8 mouse cellular contexts compared by ENCODE assay signal in the genomic region with DNA sequence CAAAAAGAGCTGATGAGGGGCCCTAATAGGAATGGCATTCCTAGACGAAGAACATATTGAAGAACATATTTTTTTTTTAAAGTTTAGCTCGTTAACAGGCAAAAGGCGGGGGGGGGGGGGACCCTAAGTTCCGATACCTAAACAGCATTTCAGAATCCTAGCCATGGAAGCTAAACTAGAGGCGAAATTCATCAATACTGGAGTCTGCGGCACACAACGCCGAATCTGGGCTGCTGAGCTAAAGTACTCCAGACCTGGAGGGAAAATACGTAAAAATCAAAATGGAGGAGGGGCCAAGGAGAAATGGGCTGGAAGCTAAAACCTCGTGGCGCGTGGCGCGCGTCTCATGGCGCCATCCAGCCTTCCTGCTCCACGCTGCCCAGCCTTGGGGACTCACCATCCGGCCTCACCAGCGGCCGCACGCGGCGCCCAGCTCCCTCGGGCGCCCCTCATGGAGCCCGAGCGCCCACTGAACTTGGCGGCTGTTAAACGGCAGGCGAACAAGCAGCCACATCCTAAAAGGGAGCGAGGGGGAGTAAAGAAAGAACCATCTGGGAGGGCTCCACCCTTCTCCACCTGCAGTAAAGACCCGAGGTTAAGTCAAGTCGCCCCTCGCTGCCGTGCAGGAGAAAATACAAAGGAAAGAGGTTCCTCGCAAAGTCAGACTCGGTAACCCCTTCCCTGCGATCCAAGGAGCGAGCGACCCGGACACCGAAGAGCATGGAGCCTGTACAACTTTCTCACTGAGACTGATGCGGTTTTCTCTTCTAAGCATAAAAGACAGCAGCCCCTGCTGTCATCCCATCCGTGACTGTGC. TPM values are rescaled to one million over a fixed set of nuclear protein-coding genes. Genes with fewer than 3 reads are reported as not detected.
DNase-seq lines count a peak whose midpoint lies in the region; ATAC-seq and TF ChIP-seq lines count a peak whose summit lies in the region.

No protein-coding gene starts in this region.

- peak overlapping the region; percentile 66 to 96 for H3K4me3 ChIP-seq in ES-E14 (ENCODE audit: insufficient read depth in 1 of 2, low read depth in 1 of 2, low read length in 2 of 2, poor library complexity in 1 of 2, severe bottlenecking in 1 of 2)
- peak overlapping the region; percentile 75 for H3K4me3 ChIP-seq in kidney, postnatal 0 days (replicated peaks; ENCODE audit: low read depth, low read length)
- peak overlapping the region; percentile 88 for H3K4me3 ChIP-seq in liver, postnatal 0 days (ENCODE audit: low read depth, low read length)
- peak overlapping the region; percentile 68 for H3K4me3 ChIP-seq in neural tube, embryonic 13.5 days
- peak overlapping the region; percentile 70 for H3K4me3 ChIP-seq in thymus, adult 2 months (ENCODE audit: control insufficient read depth, insufficient read depth, low read length)

- TF ChIP-seq EP300 in liver, postnatal 0 days (IDR thresholded peaks at IDR 0.05; ENCODE audit: low read depth) = no peak

- DNase-seq in 3T3-L1 (ENCODE audit: low read depth, low spot score) (peak; percentile 71), ES-E14 (ENCODE audit: low read depth, low spot score) (no peak)
- peak; percentile 58 to 68 for DNase-seq in cerebellum, postnatal 14 days
- peak; percentile 44 to 61 for DNase-seq in frontal cortex, postnatal 10 days (ENCODE audit: low spot score in 2 of 2)
- DNase-seq in kidney, postnatal 0 days (ENCODE audit: low spot score) = peak; percentile 81
- DNase-seq in liver, postnatal 0 days = peak; percentile 67
- DNase-seq in thymus, adult 2 months = peak; percentile 67

- in situ Hi-C loops in ES-E14 (cut with MboI; ENCODE audit: low sequenced_read_pairs in 2 of 2, unreplicated experiment in 2 of 2) = no loop called here

- peak; percentile 40; the same call in 1 of the 2 replicates for ATAC-seq in kidney, postnatal 0 days (replicated peaks; ENCODE audit: low FRiP score, low read depth)
- ATAC-seq in liver, postnatal 0 days = peak; percentile 11; the same call in 1 of the 2 replicates
- ATAC-seq in neural tube, embryonic 13.5 days (ENCODE audit: low read depth) = peak; percentile 32; the same call in 1 of the 2 replicates

- peaks cover 12% of the 10 kb centered on the region for H3K36me3 ChIP-seq in ES-E14 (ENCODE audit: control insufficient read depth, insufficient read depth, low read length, poor library complexity, severe bottlenecking)
- no peaks in the 10 kb centered on the region for H3K36me3 ChIP-seq in kidney, postnatal 0 days (ENCODE audit: insufficient read depth, low read length)
- H3K36me3 ChIP-seq in liver, postnatal 0 days (replicated peaks; ENCODE audit: insufficient read depth, low read length) = no peaks in the 10 kb centered on the region
- H3K36me3 ChIP-seq in neural tube, embryonic 13.5 days = no peaks in the 10 kb centered on the region
- H3K36me3 ChIP-seq in thymus, adult 2 months (ENCODE audit: control insufficient read depth, insufficient read depth, low read length) = no peaks in the 10 kb centered on the region

- peak overlapping the region; percentile 96 for H3K9ac ChIP-seq in ES-E14 (ENCODE audit: insufficient read depth, low read depth, low read length, poor library complexity, severe bottlenecking)
- peak overlapping the region; percentile 84 for H3K9ac ChIP-seq in kidney, postnatal 0 days (ENCODE audit: low read depth, low read length)
- peak overlapping the region; percentile 66 for H3K9ac ChIP-seq in liver, postnatal 0 days (replicated peaks)
- H3K9ac ChIP-seq in neural tube, embryonic 13.5 days = peak overlapping the region; percentile 88

- H3K27ac ChIP-seq in ES-E14 (ENCODE audit: insufficient read depth, low read depth, low read length, poor library complexity, severe bottlenecking) = peak overlapping the region; percentile 84
- peak overlapping the region; percentile 96 for H3K27ac ChIP-seq in kidney, postnatal 0 days
- peak overlapping the region; percentile 77 for H3K27ac ChIP-seq in liver, postnatal 0 days (ENCODE audit: low read depth)
- H3K27ac ChIP-seq in neural tube, embryonic 13.5 days (replicated peaks) = peak overlapping the region; percentile 95
- H3K27ac ChIP-seq in thymus, adult 2 months (ENCODE audit: control insufficient read depth, insufficient read depth, low read length) = peak overlapping the region; percentile 92

- H3K4me2 ChIP-seq in kidney, postnatal 0 days (ENCODE audit: low read length) = peak overlapping the region; percentile 95
- peak overlapping the region; percentile 100 for H3K4me2 ChIP-seq in liver, postnatal 0 days (ENCODE audit: low read depth, low read length)
- H3K4me2 ChIP-seq in neural tube, embryonic 13.5 days = peak overlapping the region; percentile 75

- H3K9me3 ChIP-seq in ES-E14 (ENCODE audit: control insufficient read depth, insufficient read depth, low read depth, low read length) = no peaks in the 10 kb centered on the region
- H3K9me3 ChIP-seq in kidney, postnatal 0 days (replicated peaks; ENCODE audit: low read length) = no peaks in the 10 kb centered on the region
- no peaks in the 10 kb centered on the region for H3K9me3 ChIP-seq in liver, postnatal 0 days (ENCODE audit: low read length)
- H3K9me3 ChIP-seq in neural tube, embryonic 13.5 days = no peaks in the 10 kb centered on the region

- no peaks in the 10 kb centered on the region for H3K27me3 ChIP-seq in kidney, postnatal 0 days (ENCODE audit: insufficient read depth, low read length)
- H3K27me3 ChIP-seq in liver, postnatal 0 days (ENCODE audit: insufficient read depth, low read length) = no peaks in the 10 kb centered on the region
- H3K27me3 ChIP-seq in neural tube, embryonic 13.5 days = no peaks in the 10 kb centered on the region; the same call in 1 of the 2 replicates
- H3K27me3 ChIP-seq in thymus, adult 2 months (ENCODE audit: control insufficient read depth, insufficient read depth, low read length) = no peaks in the 10 kb centered on the region

- under 1% methylated on average over 44 of the region's 44 CpGs for WGBS in kidney, postnatal 0 days
- WGBS in liver, postnatal 0 days (ENCODE audit: insufficient replicate concordance) = under 1% methylated on average over 44 of the region's 44 CpGs
- under 1% methylated on average over 44 of the region's 44 CpGs for WGBS in neural tube, embryonic 13.5 days
- WGBS in thymus, adult 2 months = 0% methylated on average over 44 of the region's 44 CpGs

- TF ChIP-seq POLR2A in thymus, adult 2 months (IDR thresholded peaks at IDR 0.05; ENCODE audit: control insufficient read depth, extremely low read depth, insufficient read depth, low read length, poor library complexity) = peak; percentile 39

- peak; percentile 27; the same call in 1 of the 2 replicates for TF ChIP-seq CTCF in kidney, postnatal 0 days (IDR thresholded peaks at IDR 0.05; ENCODE audit: low read depth)
- TF ChIP-seq CTCF in liver, postnatal 0 days (IDR thresholded peaks at IDR 0.05; ENCODE audit: low read depth) = peak; percentile 13; the same call in 1 of the 2 replicates
- TF ChIP-seq CTCF in thymus, adult 2 months (IDR thresholded peaks at IDR 0.05; ENCODE audit: borderline replicate concordance, control insufficient read depth, extremely low read depth, insufficient read depth, low read length, poor library complexity) = no peak

- peaks cover 7 to 28% of the 10 kb centered on the region in 2 experiments; a peak in 3 of 4 replicates for H3K4me1 ChIP-seq in ES-E14 (ENCODE audit: control insufficient read depth in 2 of 2, insufficient read depth in 2 of 2, low read length in 2 of 2, poor library complexity in 1 of 2)
- peaks cover 5% of the 10 kb centered on the region; the same call in 1 of the 2 replicates for H3K4me1 ChIP-seq in kidney, postnatal 0 days (replicated peaks; ENCODE audit: insufficient read depth, low read length)
- H3K4me1 ChIP-seq in liver, postnatal 0 days (ENCODE audit: insufficient read depth) = peaks cover 38% of the 10 kb centered on the region
- peaks cover 32% of the 10 kb centered on the region for H3K4me1 ChIP-seq in neural tube, embryonic 13.5 days (replicated peaks)
- peaks cover 25% of the 10 kb centered on the region for H3K4me1 ChIP-seq in thymus, adult 2 months (replicated peaks; ENCODE audit: control insufficient read depth, insufficient read depth, low read length)

TF ChIP-seq in ES-E14, 5 proteins besides CTCF, POLR2A, EP300 and RAD21:
- no peak for TF ChIP-seq CHD2 (IDR thresholded peaks at IDR 0.05; ENCODE audit: low read depth, low read length)
- no peak for TF ChIP-seq HCFC1 (IDR thresholded peaks at IDR 0.05; ENCODE audit: borderline replicate concordance, insufficient read depth, low read length)

RNA-seq across cellular contexts. Expression of gene Uck2, which starts 1.5 kb away (rescaled TPM):
- 152 and 158 TPM in 2 replicates for total RNA-seq in ES-E14 (2012; rRNA removed)
- 50.9 and 51.0 TPM in 2 replicates for polyA plus RNA-seq in kidney, postnatal 0 days (2015; fragmentation: Nextera tagmentation; extraction: Ambion mirVana)
- 18.6 and 20.9 TPM in 2 replicates for polyA plus RNA-seq in liver, postnatal 0 days (2015; fragmentation: Nextera tagmentation; extraction: Ambion mirVana)
- polyA plus RNA-seq in neural tube, embryonic 13.5 days (2015; fragmentation: Nextera tagmentation; extraction: Ambion mirVana) = 66.3 and 69.0 TPM in 2 replicates
- polyA plus RNA-seq in thymus, adult 2 months (2012; rRNA removed) = 107 and 117 TPM in 2 replicates

RNA-seq across cellular contexts. Expression of gene Tmco1, which starts 24.5 kb away (rescaled TPM):
- total RNA-seq in ES-E14 (2012; rRNA removed) = 155 and 156 TPM in 2 replicates
- polyA plus RNA-seq in kidney, postnatal 0 days (2015; fragmentation: Nextera tagmentation; extraction: Ambion mirVana) = 134 and 137 TPM in 2 replicates
- 54.6 and 57.6 TPM in 2 replicates for polyA plus RNA-seq in liver, postnatal 0 days (2015; fragmentation: Nextera tagmentation; extraction: Ambion mirVana)
- polyA plus RNA-seq in neural tube, embryonic 13.5 days (2015; fragmentation: Nextera tagmentation; extraction: Ambion mirVana) = 80.0 and 81.1 TPM in 2 replicates
- polyA plus RNA-seq in thymus, adult 2 months (2012; rRNA removed) = 31.7 and 44.9 TPM in 2 replicates
